Mouse (Mus musculus): ENCODE data around the gene Srrd.

Gene Srrd

GRCm38 (mm10) chr5:112317328-112317727, 25.5 kb downstream of the Srrd start:
- DNase-seq (ENCODE audit: low spot score): no peak

GRCm38 (mm10) chr5:112316468-112316867, 26.4 kb downstream of the Srrd start:
- no peak for DNase-seq (ENCODE audit: low spot score)

GRCm38 (mm10) chr5:112313222-112313885, 29.5 kb downstream of the Srrd start:
- DNase-seq (ENCODE audit: low spot score): no peak

GRCm38 (mm10) chr5:112305842-112306241, 37.0 kb downstream of the Srrd start:
- DNase-seq (ENCODE audit: low spot score): no peak

- no peak for DNase-seq (ENCODE audit: low spot score)
Measured at GRCm38 (mm10) chr5:112302310-112302709, 40.5 kb downstream of the Srrd start.

GRCm38 (mm10) chr5:112301694-112302093, 41.1 kb downstream of the Srrd start:
- no peak for DNase-seq (ENCODE audit: low spot score)

GRCm38 (mm10) chr5:112300721-112301308, 42.0 kb downstream of the Srrd start:
- no peak for DNase-seq (ENCODE audit: low spot score)

- no peak for DNase-seq (ENCODE audit: low spot score)
Measured at GRCm38 (mm10) chr5:112300112-112300511, 42.7 kb downstream of the Srrd start.

- no peak for DNase-seq (ENCODE audit: low spot score)
Measured at GRCm38 (mm10) chr5:112299399-112299798, 43.4 kb downstream of the Srrd start.

GRCm38 (mm10) chr5:112298226-112298988, 44.4 kb downstream of the Srrd start:
- no peak for DNase-seq (ENCODE audit: low spot score)

- no peak for DNase-seq (ENCODE audit: low spot score)
Measured at GRCm38 (mm10) chr5:112297257-112297656, 45.6 kb downstream of the Srrd start.

- DNase-seq (ENCODE audit: low spot score): no peak
Measured at GRCm38 (mm10) chr5:112296404-112297181, 46.2 kb downstream of the Srrd start.

GRCm38 (mm10) chr5:112295564-112295963, 47.3 kb downstream of the Srrd start:
- DNase-seq (ENCODE audit: low spot score): no peak

GRCm38 (mm10) chr5:112295162-112295561, 47.7 kb downstream of the Srrd start:
- DNase-seq (ENCODE audit: low spot score): no peak

- DNase-seq (ENCODE audit: low spot score): no peak
Measured at GRCm38 (mm10) chr5:112294696-112295095, 48.1 kb downstream of the Srrd start.

- no peak for DNase-seq (ENCODE audit: low spot score)
Measured at GRCm38 (mm10) chr5:112293800-112294199, 49.0 kb downstream of the Srrd start.

- no peak for DNase-seq (ENCODE audit: low spot score)
Measured at GRCm38 (mm10) chr5:112292343-112292980, 50.4 kb downstream of the Srrd start.

GRCm38 (mm10) chr5:112291866-112292265, 51.0 kb downstream of the Srrd start:
- no peak for DNase-seq (ENCODE audit: low spot score)

- no peak for DNase-seq (ENCODE audit: low spot score)
Measured at GRCm38 (mm10) chr5:112290536-112290880, 52.3 kb downstream of the Srrd start.

- no peak for DNase-seq (ENCODE audit: low spot score)
Measured at GRCm38 (mm10) chr5:112289819-112290535, 52.9 kb downstream of the Srrd start.

- no peak for DNase-seq (ENCODE audit: low spot score)
Measured at GRCm38 (mm10) chr5:112289236-112289635, 53.6 kb downstream of the Srrd start.

Data from urinary bladder, postnatal 25 days (tissue).